Mouse (Mus musculus) urinary bladder, postnatal 0 days (tissue): Measurements from ENCODE around the gene Ubtd1. TPM values are rescaled to one million over a fixed set of nuclear protein-coding genes. Genes with fewer than 3 reads are reported as not detected.

Experiments used
- polyA plus RNA-seq: library from polyadenylated mRNA; unstranded; fragments of >200 nt; fragmentation: Nextera tagmentation; extraction: Ambion mirVana; gene quantifications from 2 replicates; pipeline ENCODE4 v1.2.1, GENCODE M21; 2015

Ubtd1 gene
- 21.8 and 24.0 TPM in 2 replicates for polyA plus RNA-seq

DNA sequence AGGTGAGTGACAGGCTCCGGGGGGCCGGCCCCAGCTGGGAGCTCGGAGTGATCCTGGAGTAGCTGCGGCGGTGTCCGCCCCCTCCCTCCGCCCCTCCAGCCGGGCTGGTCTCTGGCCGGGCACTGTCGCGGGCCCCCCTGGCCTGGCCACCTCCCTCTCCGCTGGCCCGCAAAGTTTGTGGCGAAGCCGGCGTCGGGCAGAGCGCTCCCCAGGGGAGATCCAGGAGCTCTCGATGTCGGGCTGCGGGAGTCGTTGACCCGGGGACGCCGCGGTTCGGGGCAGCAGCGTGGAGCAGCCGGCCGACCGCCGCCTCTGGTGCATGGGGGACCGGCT lies at the start of gene Ubtd1:
Gene Ubtd1, plus strand, starts transcription at position 169 of the 333 bp plus-strand sequence.

DNA sequence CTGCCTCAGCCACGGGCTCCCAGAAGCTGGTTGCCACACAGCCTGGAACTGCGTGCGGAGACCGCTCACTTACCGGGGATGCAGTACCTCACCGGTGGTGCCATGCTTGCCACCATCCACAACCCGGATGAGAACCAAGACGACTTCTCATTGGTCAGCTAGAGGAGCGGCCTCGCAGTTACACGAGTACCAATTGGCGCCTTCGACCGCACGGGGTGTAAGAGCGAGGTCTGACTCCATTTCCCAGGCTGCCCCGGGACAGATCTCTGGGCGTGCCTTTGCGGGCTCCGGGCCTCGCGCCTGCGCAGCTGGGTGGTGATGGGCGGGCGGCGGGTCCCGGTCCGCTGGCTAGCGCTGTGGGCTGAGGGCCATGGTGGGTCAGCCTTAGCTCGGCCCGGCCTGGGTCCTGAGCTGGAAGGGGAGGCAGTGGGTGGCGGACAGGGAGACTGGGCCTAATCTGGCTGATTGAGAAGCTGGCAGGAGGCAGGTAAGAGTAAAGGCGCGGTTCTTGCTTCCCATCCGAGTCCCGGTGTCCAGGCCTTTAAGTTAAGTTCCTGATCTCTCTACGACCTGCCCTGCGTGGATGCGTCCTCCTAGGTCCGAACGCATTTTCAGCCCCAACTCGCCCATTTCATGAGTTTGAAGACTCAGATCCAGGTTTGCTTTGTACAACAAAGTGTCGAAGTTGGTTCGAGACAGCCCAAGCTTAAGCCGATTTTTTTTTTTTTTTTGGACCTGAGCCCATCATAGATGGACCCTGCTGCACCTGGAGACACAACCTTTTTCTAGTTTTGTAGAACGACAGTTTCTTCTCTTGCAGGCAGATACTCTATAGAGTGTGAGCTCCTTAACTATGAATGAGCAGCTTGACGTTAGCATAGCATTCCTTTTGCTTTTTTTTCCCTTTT lies 48.1 kb upstream of the Ubtd1 start, which contains the start of the genes Exosc1 and Zdhhc16:
Gene Exosc1, minus strand, starts transcription at position 245 of the 908 bp plus-strand sequence.
Gene Zdhhc16, plus strand, starts transcription at position 302 of the 908 bp plus-strand sequence.

DNA sequence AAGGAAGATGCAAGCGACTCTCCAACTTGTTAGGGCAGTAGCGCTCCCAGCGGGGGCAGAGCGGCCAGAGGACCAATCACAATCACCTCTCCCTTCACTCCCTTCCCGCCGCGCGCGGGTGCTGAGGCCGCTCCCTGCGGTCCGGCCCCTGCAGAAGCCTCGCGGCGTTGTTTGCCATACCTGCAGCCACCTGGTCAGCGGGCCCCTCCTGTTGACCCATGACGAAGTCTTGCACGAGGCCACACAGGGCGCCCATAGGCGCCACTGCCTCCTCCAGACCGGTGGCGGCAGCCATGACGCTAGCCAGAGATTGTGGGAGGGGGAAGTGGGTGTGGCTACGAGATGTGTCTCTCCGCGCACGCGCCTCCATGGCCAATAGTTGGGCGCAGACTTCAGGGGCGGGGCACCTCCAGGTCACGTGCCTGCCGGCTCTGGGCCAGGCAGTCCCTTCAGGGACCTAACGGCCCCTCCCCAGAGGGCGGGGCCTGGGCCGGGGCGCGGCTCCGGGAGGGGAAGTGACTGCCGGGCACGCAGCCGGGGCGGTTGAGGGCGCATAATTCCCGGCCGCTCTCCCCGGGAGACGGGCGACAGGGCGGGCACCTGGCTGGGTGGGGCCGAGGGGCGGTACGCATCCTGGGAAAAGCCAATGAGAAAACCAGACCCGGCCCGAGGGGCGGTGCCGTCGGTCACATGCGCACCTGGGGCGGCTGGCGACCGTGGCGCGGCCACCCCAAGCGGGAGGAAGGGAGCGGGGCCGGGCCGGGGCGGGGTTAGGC lies 556 bp upstream of the Ubtd1 start, which contains the start of gene Mms19:
Gene Mms19, minus strand, starts transcription at position 339 of the 776 bp plus-strand sequence.

DNA sequence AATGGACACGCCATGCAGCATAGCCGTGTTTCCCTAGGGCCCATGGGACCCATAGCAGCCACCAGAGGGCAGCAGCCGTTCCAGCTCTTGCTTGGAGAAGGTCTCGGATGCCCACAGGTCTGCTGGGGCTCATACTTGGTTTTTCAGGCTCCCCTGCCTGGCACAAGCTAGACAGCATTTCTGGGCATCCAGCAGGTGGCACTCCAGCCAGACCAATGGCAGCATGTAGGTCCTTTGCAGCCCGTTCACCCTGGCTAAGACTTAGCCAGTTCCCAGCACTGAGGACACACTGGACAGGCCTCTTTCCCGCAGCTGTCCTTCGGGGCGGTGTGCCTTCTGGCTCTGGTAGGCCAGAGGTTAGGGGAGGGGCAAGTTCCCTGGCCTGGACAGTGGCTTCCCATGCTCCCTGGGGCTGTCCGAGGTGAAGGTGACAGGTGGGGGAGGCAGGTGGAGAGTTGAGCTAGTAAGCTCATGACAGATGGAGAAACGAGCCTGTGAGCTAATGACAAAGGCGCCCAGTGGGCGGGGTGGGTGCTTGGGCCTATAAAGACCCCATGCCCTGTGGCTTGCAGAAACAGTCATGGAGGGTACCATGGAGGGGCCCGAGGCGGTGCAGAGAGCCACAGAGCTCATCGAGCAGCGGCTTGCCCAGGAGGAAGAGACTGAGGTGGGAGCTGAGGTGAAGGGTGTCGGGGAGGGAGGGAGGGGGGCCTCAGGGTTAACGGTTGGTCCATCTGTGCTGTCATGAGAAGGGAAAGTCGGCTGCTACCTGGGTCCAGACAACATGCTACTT lies 54.1 kb downstream of the Ubtd1 start, which contains the start of gene Ankrd2:
Gene Ankrd2, plus strand, starts transcription at position 545 of the 793 bp plus-strand sequence.

DNA sequence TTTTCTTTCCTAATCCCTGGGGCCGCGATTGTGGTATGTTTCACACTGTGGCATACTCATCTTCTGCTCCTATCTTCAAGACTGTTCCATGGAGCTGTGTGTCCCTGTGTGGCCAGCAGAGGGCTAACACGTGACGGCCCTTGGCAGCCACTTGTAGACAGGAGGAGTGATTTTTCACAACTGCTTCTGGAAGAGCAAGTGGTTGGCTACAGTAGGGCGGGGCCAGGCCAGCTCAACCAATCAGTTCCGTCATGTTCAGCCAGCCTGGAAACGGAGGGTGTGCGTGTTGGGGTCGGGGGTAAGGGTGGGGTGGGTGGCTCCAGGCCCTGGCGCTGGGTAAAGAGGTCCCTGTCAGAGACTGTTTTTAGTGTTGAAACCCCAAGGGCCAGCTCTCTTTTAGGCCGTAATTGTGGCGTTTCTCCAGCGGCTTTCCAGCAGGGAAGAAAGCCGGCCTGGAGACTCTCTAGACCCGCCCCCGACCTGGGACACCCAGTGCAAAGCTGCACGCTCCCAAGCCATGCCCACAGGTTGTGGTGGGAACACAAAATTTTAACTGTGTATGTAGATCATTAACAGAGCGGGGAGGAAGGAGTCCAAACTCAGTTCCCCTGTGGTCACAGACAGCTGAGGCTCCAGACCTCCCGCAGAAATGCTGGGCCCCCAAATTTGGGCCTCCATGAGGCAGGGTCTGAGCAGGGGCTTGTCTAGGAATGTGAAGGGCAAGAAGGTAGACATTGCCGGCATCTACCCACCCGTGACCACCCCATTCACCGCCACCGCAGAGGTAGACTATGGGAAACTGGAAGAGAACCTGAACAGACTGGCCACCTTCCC lies 63.9 kb downstream of the Ubtd1 start, which contains the start of gene Hoga1:
Gene Hoga1, plus strand, starts transcription at position 342 of the 834 bp plus-strand sequence.

DNA sequence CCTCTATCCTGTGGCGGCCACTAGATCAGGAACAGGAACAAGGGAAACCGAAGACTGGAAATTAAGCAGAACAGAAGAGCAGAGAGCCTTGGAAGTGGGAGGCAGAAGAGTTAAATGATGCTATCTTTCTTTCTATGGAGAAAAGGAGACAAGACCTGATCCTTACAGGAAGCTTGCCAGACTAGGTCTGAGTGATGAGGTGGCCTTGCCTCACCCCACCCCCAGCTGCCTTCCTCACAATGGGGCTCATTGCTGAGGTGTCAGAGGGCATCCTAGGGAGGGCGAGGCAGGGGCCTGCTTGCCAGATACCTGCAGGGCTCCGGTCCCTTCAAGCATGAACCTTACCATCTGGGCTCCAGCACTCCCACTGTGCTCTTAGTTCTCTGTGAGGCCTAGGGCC lies 70.4 kb downstream of the Ubtd1 start, which contains the start of gene 4933411K16Rik:
Gene 4933411K16Rik, plus strand, starts transcription at position 301 of the 400 bp plus-strand sequence.

Other genes starting within 250 kb of the Ubtd1 start
- 0.04 TPM in 1 of 2 replicates, not detected in the other for gene Slit1, start 238.1 kb upstream of the Ubtd1 start, polyA plus RNA-seq
- gene Arhgap19, start 179.7 kb upstream of the Ubtd1 start, polyA plus RNA-seq: 4.6 and 4.9 TPM in 2 replicates
- 3.6 TPM in 2 replicates for gene Frat1, start 151.8 kb upstream of the Ubtd1 start, polyA plus RNA-seq
- 2.6 and 2.9 TPM in 2 replicates for gene Frat2, start 133.6 kb upstream of the Ubtd1 start, polyA plus RNA-seq
- 19.6 and 19.9 TPM in 2 replicates for gene Rrp12, start 85.6 kb upstream of the Ubtd1 start, polyA plus RNA-seq
- gene Pgam1, start 69.8 kb upstream of the Ubtd1 start, polyA plus RNA-seq: 510 and 595 TPM in 2 replicates
- gene Exosc1, start 48.3 kb upstream of the Ubtd1 start, polyA plus RNA-seq: 49.6 and 52.1 TPM in 2 replicates
- 46.1 and 48.3 TPM in 2 replicates for gene Zdhhc16, start 48.3 kb upstream of the Ubtd1 start, polyA plus RNA-seq
- gene Mms19, start 606 bp upstream of the Ubtd1 start, polyA plus RNA-seq: 15.0 and 17.6 TPM in 2 replicates
- gene Ankrd2, start 54.2 kb downstream of the Ubtd1 start, polyA plus RNA-seq: not detected in 2 replicates
- 1.7 and 1.8 TPM in 2 replicates for gene Hoga1, start 63.8 kb downstream of the Ubtd1 start, polyA plus RNA-seq
- not detected in 2 replicates for gene 4933411K16Rik, start 70.5 kb downstream of the Ubtd1 start, polyA plus RNA-seq
- gene Morn4, start 104.6 kb downstream of the Ubtd1 start, polyA plus RNA-seq: 6.0 and 6.1 TPM in 2 replicates
- 20.0 and 20.7 TPM in 2 replicates for gene Pi4k2a, start 108.7 kb downstream of the Ubtd1 start, polyA plus RNA-seq
- gene Avpi1, start 147.3 kb downstream of the Ubtd1 start, polyA plus RNA-seq: 48.0 and 50.8 TPM in 2 replicates
- gene Marveld1, start 165.6 kb downstream of the Ubtd1 start, polyA plus RNA-seq: 25.2 and 25.9 TPM in 2 replicates
- gene Zfyve27, start 182.2 kb downstream of the Ubtd1 start, polyA plus RNA-seq: 13.7 and 17.0 TPM in 2 replicates
- gene Sfrp5, start 220.5 kb downstream of the Ubtd1 start, polyA plus RNA-seq: 0.22 and 0.28 TPM in 2 replicates